Mouse (Mus musculus) lung, adult 2 months (tissue): ENCODE data around the gene 4930467E23Rik.
"Not testable (repeated sequence)": the region's sequence is repeated elsewhere in the genome, so short reads cannot be mapped to it uniquely, and the experiment has no call there.

Experiments used
- CTCF ChIP-seq: fragments of 200-500 bp; IDR thresholded peaks from 2 replicates; pipeline ENCODE4 v1.5.1; 2011; ENCODE audit warnings: mild to moderate bottlenecking, low read length, control low read depth; ENCODE audit not compliant: insufficient read depth
- POLR2A ChIP-seq: fragments of 200-500 bp; IDR thresholded peaks from 2 replicates; pipeline ENCODE4 v1.6.1; 2011; ENCODE audit warnings: low read depth, mild to moderate bottlenecking, control low read depth, low read length, borderline replicate concordance; ENCODE audit errors: extremely low read depth

DNA sequence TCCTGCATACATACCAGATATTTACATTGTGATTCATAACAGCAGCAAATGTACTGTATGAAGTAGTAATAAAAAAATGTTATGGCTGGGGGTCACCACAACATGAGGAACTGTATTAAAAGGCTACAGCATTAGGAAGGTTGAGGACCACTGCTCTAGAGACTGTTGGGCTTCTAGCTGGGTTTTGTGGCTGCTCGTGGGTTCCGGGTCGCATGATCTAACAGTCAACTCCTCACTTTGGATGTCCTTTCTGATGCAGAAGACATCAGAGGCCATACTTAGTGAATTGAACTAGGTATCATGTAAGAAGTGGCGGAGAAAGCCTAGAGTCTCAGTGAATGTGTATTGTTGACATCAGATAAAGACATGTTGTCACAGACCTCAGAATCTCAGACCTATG, 19.9 kb upstream of the 4930467E23Rik start:
- TF ChIP-seq POLR2A, CTCF: not testable (repeated sequence)
